Mouse (Mus musculus): ENCODE measurements around the gene Ube2h.

Ube2h gene

GRCm38 (mm10) chr6:30182038-30182437 lies 122.3 kb downstream of the Ube2h start:
- DNase-seq, result no peak

GRCm38 (mm10) chr6:30180321-30180720 lies 124.0 kb downstream of the Ube2h start:
- no peak for DNase-seq

- no peak for DNase-seq
These were observed 125.3 kb downstream of the Ube2h start for GRCm38 (mm10) chr6:30179046-30179445.

GRCm38 (mm10) chr6:30178023-30178639 lies 126.2 kb downstream of the Ube2h start:
- peak; percentile 36 for DNase-seq

- peak; percentile 52 for DNase-seq
These were observed 127.0 kb downstream of the Ube2h start for GRCm38 (mm10) chr6:30177305-30177704.

GRCm38 (mm10) chr6:30176496-30176895 lies 127.8 kb downstream of the Ube2h start:
- no peak for DNase-seq

- peak; percentile 57 for DNase-seq
These were observed 128.4 kb downstream of the Ube2h start for GRCm38 (mm10) chr6:30175918-30176421.

GRCm38 (mm10) chr6:30175225-30175917 lies 129.0 kb downstream of the Ube2h start:
- peak; percentile 19 for DNase-seq

- peak; percentile 38 for DNase-seq
These were observed 129.7 kb downstream of the Ube2h start for GRCm38 (mm10) chr6:30174461-30175224.

GRCm38 (mm10) chr6:30173551-30174460 lies 130.5 kb downstream of the Ube2h start:
- peak; percentile 57 for DNase-seq

- DNase-seq, result peak; percentile 57
These were observed 131.4 kb downstream of the Ube2h start for GRCm38 (mm10) chr6:30172820-30173550.

GRCm38 (mm10) chr6:30172441-30172819 lies 131.9 kb downstream of the Ube2h start:
- DNase-seq, result no peak

- peak; percentile 29 for DNase-seq
These were observed 132.4 kb downstream of the Ube2h start for GRCm38 (mm10) chr6:30171967-30172366.

GRCm38 (mm10) chr6:30171226-30171625 lies 133.1 kb downstream of the Ube2h start:
- no peak for DNase-seq

GRCm38 (mm10) chr6:30169148-30169547 lies 135.2 kb downstream of the Ube2h start:
- DNase-seq, result peak; percentile 49

GRCm38 (mm10) chr6:30168275-30168674 lies 136.1 kb downstream of the Ube2h start:
- no peak for DNase-seq

- peak; percentile 79 for DNase-seq
These were observed 137.1 kb downstream of the Ube2h start for GRCm38 (mm10) chr6:30167192-30167591.

- DNase-seq, result no peak
These were observed 138.0 kb downstream of the Ube2h start for GRCm38 (mm10) chr6:30166349-30166748.

- DNase-seq, result peak; percentile 43
These were observed 142.2 kb downstream of the Ube2h start for GRCm38 (mm10) chr6:30162091-30162490.

- DNase-seq, result no peak
These were observed 142.7 kb downstream of the Ube2h start for GRCm38 (mm10) chr6:30161618-30162017.
